Mouse (Mus musculus) kidney, adult 18-20 months (tissue): ENCODE measurements around the gene Igsf21.
A peak's percentile ranks its signal among the peaks of the same experiment; 100 is the strongest.

Experiments used
- DNase-seq: peaks from one replicate; pipeline ENCODE4 v3.0.0; 2021

Igsf21 gene

DNA sequence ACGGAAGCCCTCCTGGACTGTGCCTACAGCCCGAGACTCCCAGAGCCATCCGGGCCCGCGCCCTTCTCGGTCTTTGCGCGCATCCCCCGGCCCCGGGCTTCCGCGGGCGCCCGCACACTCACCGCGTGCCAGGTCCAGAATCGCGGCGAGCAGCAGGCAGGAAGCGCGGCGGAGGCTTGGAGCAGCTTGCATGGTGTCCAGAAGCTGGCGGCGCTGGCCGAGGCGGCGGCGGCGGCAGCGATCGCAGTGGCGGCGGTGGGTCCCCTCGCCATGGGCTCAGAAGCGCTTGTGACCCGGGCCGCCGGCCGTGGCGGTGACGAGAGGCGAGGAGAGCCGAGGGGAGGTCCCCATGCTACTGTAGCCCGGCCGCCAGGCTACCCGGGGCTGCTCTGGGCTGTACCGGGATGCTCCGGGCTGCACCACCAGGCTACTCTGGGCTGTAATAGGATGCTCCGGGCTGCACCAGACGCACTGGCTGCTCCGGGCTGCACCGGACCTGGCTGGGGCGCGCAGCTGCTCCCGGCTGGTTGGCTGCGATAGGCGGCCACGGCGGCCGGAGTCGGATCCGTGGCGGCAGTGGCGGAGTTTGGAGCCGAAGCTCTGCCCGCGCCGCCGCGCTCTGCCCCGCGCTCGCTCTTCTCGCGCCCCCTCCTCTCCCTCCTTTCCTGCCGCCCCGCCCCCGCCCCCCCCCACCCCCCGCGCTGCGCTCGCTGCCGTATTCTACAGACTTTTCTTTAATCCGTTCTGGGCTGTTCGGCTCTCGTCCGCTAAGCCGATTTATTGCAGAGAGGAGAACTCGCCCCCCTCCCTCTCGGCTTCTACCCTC, at the start of gene Igsf21:
Gene Igsf21 (minus strand): TSS at position 605 of the 826 bp plus-strand sequence.
- no peak for DNase-seq

DNA sequence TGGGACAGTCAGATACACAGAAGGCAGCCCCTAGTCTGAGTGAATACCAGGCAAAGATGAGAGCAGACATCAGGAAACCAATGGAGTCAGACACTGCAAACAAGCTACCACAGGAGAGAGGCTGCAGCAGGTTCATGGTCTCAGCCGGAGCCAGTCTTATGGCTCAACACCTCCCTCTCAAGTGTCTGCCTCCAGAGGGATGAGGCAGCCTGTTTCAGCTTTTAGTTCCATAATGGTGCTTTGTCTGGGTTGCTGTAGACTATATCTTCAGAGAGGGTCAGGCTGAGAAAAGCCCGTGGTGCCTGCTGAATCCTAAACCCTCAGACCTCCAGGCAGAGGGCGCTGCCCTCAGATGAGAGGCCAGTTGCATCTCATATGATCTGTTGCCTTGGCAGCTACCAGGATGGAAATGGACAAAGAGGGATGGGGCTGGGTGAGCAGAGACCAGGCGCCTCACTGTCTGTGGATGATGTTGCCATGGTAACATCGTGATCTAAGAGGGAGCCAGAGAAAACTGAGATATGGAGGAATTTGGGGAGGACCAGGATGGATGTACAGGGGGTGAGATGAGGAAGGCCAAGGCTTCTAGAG, 39.2 kb upstream of the Igsf21 start:
- no peak for DNase-seq

DNA sequence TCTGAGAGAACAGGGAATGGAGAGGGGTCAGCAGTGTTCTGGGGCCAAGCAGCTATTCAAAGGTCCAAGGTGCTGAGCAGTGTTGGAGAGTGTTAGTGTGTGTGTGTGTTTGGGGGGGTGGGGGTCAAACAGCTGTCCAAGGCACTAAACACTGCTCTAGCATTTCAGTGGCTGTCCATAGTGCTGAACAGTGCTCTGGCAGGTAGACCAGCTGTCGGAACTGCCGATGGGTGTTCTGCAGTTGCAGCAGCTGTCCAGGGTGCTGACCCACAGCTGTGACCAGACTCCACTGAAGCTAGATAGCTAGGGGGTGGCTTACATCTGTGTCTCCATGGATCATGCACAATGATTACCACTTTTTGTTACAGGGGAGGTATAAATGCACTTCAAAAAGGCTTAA, 36.8 kb upstream of the Igsf21 start:
- peak; percentile 38 for DNase-seq

DNA sequence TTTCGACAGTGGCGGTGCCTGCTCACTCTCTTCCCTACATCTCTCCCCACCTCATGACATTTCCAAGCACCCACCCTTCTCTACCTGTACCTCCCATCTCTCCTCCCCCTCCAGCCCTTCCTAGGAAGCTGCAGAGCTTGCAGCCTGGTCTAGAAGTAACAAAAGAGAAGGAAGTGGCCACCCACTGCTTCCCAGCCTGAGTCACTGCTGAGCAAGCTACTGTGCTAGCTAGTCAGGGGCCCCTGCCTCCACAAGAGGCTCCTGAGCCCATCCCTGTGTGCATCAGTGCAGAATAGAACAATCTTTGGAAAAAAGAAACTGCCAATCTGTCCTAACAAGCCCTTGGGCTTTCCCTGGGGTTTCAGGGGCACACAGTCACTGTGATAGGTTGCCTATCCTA, 31.7 kb upstream of the Igsf21 start:
- DNase-seq = no peak

DNA sequence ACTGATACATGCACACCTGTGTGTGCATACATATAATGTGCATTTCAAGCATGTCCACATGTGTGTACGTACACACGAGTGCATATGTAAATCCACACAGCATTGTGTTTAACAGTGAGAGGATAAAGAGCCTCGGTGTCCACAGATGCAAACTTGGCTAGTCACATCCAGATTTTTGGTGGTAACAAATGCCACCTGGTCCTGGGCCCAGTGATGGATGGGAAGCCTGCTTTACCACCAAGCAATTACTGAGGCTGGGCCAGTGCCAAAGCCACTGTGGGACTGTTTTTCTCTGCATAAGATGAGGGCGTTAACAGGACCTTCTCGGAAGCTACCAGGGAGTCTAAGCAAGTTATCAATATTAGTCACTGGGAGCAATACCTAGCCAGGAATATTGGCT, 25.3 kb upstream of the Igsf21 start:
- DNase-seq = no peak

DNA sequence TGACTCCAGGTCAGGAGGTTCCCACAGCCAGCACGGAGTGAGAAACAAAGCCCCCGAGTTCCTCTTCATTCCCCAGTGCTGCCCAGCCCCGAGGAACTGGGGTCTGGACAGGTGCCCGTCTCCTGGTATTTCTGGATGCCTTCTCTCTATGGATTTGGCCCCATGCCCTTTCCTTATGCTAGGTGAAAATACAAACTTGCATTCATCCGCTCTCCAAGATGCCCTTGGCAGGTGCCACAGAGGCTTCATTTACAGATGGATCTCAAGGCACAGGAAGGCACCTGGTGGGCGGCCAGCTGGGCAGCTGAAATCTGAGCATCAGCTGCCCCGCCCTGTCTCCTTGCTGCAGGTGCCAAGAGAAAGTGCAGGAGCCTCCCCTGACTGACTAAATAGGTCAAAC, 23.9 kb upstream of the Igsf21 start:
- DNase-seq = no peak

DNA sequence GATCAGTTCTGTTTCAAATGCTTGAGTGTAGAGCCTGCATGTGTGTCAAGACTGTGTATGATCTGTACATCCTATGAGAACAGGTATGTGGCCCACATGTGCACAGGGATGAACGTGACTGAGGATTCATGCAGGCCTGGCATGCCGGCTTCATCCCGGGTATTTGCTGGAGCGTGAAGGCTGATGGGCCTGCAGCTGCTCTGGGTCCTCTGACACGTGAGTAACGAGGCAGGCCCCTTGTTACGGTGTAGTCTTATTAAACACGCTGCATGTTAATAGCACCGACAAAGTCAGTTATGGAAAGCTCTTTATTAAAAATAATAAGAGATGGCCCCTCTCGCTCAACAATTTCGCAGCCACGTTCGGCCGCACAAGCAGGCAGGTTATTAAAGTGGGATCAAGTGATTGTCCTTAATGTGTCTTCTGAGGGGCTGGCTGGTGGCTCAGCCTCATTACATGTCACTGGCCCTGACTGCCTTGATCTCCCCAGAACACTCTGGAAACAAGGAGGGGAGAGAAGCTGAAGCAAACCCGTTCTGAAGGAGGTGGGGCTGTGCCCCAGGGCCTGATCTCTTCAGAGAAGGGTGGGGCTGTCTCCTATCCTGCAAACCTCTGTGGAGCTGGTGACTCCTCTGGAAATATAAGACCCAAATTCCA, 22.7 kb upstream of the Igsf21 start:
- no peak for DNase-seq

DNA sequence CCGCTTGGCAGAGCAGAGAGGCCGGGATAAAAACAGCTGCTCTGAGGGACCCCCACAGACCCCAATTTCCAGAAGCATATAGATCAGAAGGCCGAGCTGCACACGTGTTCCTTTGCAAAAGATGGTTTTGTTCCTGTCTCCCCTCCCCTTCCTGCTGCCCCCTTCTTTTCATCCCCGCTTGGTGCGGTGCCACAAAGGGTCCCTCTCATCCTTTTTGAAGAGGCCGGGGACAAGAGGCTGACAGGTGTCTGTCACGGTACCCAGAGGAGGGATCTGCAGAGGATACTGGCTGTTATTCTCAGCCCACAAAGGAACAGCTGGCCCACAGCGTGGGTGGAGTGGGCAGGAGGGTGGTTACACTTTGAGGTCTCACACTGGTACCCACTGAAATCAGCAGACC, 21.3 kb upstream of the Igsf21 start:
- no peak for DNase-seq

DNA sequence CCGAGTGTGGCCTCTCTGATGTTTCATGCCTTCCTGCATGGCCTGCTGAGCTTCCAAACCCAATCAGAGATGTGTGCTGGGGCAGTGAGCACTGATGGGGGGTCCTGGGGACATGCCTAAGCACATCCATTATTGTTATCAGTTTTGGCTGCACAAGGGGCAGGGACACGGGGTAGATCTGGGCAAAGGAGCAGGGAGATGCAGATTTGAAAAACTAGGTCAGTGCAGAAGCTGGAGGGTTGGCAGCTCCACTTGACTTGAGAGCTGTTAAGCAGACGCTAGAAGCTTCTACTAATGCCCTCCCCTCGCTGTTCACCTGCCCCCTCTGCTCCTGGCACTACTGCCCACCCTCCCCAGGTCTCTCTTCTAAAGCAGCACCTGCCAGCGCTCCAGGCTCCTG, 20.5 kb upstream of the Igsf21 start:
- no peak for DNase-seq

DNA sequence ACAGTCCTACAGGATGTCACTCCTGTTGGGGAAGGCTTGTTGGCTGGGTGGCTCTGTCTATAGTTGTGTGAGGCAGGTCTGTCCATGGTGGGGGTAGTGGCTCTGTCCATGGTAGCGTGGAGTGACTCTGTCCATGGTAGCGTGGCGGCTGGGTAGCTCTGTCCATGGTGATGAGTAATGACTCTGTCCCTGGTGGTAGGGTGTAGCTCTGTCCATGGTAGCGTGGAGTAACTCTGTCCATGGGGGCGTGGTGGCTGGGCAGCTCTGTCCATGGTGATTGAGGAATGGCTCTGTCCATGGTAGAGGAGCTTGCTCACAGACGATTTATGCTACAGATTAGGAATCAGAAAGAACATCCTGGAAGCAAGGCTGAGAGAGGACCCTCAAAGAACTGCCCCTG, 12.4 kb upstream of the Igsf21 start:
- peak; percentile 10 for DNase-seq

DNA sequence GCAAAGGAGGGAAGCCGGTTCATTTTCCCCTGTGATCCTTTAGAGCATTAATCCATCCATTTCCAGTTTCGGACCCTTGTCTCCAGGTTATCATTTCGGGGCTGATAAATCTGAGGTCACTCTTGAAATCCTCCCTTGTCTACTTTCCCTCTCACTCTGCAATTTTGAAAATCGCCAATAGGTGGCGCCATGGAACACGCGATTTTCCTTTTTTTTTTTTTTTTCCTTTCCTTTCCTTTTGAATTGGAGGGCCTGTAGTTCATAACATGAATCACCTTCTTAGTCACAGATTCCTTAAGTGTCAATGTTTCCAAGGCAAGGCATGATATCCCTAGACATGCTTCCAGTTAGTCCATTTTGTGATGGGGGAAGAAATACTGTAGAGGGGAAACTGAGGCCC, 5.8 kb upstream of the Igsf21 start:
- no peak for DNase-seq

DNA sequence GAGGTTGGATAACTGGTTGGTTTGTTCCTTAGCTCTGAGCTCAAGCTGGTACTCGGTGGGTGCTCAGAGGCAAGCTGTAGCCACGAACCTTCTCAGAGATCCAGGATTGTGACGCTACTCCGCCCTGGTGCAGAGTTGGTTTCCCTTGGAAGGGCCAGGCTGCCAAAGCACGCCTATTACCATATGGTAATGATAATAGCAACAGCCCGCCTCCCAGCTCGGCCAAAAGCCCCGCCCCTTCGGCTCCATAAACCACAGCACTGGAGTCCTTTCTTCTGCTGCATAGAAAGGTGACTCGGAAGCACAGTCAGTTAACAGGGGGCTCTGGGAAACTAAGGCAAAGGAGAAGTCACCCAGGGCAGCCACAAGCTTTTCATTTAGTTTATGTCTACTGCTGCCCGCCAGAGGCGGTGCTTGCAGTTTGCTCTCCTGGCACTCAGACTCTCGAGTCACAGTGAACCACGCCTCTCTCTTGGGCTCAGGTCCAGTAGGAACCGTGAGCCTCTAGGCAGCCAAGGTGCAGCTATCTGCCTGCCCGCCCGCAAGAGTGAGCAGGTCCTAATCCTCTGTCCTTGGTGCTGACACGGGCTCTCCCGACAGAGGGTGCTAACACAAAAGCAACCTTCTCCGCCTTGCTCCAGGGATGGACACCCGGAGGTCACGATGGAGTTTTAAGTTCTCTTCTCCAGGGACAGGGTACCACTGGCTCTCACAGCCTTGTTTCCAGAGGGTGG, 2.6 kb upstream of the Igsf21 start:
- peak; percentile 66 for DNase-seq

DNA sequence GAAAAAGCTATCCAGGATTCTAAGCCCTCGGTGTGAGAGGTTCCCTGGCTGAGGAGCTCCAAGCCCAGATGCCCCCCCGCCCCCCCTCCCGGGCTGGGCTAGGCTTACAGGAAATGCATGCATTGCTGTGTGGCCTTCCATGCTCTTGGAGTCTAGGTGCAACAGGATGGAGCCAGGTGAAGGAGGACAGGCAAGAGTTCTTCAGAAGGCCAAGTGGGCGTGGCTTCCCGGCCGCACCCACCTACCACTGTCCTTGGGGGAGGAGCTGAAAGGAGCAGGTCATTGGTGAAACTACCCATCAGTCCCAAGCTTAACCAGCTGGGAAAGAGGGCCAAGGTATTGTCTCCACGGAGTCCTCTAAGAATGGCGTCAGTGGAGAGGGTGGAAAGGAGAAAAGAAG, 1.8 kb upstream of the Igsf21 start:
- DNase-seq = no peak

DNA sequence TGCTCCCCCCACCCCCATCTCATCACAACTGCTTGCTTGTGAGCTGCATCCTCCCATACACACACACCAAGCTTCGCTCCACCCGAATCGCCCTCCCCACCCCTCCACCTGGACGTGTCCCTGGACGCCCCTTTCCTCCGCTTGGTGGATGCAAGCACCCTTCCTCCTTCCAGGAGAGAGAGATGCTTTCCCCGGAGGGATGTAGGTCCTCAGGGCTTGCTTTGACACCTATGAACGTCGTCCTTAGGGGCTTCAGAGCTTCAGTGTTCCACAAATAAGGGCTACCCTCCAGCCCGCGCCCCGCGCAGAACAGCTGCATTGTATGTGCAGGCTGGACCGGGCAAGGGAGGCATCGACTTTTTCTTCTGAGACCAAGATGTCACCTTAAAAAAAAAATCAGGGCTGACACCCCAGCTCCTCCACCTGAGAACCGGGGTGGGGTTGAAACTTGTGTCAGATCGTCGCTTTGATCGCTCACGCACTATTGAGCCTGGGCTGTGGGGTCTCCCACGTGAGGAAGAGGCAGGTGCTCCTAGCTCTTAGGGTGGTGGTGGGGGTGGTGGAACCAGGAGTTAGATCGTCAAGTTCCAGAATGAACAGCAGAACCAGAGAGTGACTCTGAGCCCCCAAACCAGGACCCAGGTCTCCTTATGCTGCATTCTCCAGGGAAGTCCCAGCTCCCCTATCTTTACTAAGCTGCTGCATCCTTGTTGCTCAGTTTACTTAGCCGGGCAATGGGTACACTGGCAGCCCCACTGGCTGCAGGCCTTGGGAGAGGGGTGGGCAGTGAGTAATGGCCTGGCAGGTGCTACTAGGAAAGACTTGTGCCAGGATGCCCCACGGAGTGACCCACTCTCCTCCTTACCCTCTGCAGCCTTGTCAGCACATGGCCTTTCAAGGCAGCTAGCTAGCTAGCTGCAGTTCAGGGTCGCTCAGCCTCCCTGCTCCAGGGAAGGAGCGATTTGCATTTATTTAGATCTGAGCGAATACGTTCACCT, 721 bp upstream of the Igsf21 start:
- DNase-seq = no peak

DNA sequence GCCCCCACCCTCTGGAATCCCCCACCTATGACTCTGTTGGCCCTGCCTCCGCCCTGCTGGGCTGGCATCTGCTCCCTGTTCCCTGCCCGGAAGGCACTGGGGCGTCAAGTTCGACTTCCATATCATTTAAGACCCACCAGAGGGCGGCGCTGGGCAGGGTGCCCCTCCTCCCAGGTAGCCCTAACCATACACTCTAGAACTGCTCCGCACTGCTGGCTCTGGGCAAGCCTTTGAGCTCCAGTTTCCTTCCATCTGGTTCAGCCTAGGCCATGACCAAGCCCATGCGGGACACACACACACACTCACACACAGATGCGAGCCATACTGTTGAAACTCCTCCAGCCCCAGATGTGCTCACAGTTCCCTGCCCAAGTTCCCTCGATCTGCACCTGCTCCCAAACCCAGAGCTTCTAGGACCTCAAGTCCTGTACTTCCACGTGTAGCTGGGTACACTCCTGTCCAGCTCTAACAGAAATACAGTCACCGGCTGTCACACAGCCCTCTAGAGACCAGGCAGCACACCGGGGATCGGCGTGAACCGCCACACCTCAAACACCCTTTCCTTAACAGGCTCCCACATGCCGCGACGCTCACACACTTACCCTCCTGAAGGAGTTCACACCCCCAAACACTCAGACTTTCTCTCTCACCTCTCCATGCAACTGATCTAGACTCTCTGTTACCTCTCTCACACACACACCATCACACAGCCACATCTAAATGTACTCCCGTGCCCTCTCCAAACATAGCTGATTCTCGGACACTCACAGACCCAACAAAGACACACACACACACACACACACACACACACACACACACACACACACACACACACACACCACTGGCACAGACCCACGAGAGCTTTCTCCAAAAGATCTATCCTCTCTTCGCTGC, 1.1 kb downstream of the Igsf21 start:
- no peak for DNase-seq

DNA sequence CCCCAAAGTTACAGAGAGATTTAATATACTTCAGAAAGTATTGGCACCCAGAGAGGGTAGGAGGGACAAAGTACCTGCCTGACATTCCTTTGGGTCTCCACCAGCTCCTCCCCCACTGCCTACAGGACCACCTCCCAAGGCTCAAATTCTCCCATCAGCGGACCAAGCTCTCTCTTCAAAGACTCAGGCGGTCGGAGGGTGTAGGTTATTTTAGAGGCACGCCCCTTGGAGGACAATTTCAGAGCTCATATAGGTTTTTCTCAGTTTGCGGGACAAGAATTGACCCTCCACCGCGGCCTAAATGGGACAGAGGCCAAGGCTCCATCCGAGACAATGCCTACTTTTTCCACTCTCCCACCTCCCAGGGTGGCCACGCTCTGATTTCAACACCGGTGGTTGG, 1.7 kb downstream of the Igsf21 start:
- no peak for DNase-seq

DNA sequence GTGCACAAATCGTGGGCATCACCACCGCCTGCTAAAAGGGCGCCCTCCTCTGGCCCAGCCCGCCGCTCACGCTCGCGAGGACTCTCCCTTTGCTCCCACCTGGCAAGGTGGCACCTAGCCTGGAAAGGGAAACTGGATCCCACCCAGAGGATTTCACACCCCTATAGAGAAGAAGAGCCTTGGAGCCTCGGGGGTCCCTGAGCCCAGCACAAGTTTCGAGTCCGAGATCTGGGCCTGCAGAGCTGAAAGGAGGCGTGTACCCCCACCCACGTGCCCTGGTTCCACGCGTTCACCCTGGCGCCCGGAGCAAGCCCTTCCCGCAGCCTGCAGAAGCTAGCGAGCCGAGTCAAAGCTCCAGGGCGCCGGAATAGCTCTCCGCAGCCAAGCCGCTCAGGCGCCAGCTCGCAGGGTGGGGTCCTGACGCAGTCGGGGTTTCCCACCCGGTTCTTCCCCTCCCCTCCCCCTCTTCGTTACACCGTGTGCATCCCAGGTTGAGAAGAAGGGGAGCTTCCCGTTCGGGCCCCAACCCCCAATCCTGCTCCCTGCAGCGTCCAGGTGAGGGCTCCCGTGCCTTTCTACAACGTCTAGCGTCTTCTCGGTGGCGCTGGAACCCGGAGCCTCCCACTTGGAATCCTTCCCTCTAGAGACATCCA, 2.3 kb downstream of the Igsf21 start:
- no peak for DNase-seq

DNA sequence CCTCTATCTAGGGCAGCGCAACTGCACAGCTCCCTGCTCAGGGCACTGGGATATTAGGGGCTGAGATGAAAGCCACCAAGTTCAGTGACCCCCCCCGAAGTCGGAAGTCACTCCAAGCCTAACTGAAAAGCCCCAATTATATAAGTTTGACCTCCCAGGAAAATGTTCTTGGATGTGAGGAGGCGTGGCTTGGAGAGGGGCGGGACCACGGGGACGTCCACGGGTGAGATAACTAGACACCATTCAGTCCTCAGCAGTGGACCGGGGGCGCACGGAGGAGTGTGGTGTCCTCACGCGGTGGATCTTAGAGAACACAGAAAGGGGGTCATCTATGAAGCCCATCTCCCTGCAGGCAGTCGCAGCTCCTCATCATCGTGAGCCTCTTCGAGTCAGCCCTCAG, 3.4 kb downstream of the Igsf21 start:
- DNase-seq = no peak

DNA sequence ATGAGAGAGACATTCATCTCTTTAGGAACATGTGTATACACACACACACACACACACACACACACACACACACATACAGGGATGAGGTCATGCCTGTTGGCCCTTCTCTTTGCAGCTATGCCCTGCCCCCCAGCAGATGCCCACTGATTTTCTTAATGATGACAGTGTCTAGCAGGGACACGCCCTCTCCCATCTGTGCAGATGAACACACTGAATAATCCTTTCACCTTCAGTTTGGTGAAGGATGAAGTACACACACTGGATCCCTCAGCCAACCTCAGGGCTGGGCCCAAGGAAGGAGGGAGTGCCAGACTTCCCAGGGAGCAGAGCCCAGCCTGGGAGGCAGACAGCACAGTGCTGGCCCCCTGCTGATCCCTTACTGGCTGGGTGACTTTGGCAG, 4.3 kb downstream of the Igsf21 start:
- DNase-seq = no peak

DNA sequence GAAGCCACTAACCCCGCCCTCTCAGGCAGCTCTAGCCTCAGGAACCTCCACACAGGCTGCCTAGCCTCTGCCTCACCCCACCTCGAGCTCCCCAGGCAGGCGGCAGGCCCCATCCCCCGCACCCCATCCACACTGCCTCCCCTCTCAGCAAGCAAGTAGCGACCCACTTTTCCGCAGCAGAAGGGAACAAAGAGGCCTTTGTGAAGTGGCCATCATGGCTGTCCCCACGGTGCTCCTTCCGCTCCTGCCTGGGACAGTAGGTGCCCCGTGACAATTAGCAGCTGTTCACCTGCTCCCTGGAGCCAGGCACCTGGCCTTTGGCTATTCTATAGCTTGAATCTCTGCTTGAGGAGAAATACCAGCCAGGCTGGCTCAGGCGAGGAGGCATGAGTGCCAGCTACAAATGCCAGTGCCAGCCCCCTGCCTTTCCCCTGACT, 9.3 kb downstream of the Igsf21 start:
- no peak for DNase-seq
